Mouse (Mus musculus) MEL (cell line): Measurements from ENCODE around the gene Fn1.

Source experiments
- CHD2 ChIP-seq: IDR thresholded peaks from 2 replicates; pipeline ENCODE4 v1.6.1; 2011; ENCODE audit warnings: low read length, improper control_type of control experiment
- CTCF ChIP-seq, 3 experiments: IDR thresholded peaks in 2 of 3; conservative IDR thresholded peaks in 1 of 3; 2 replicates each; pipeline ENCODE4 v1.5.1; 2011 to 2012; ENCODE audit warnings: low read length in 3 of 3, low read depth in 2 of 3, mild to moderate bottlenecking in 2 of 3, improper control_type of control experiment in 1 of 3, inconsistent platforms in 1 of 3, mixed read lengths in 1 of 3, moderate library complexity in 1 of 3; ENCODE audit not compliant: control insufficient read depth in 1 of 3, insufficient read depth in 1 of 3, poor library complexity in 1 of 3, severe bottlenecking in 1 of 3
- GABPA ChIP-seq: IDR thresholded peaks from 2 replicates; pipeline ENCODE4 v1.6.1; 2012; ENCODE audit warnings: low read depth, mild to moderate bottlenecking, inconsistent platforms, low read length, improper control_type of control experiment, moderate library complexity
- MAFK ChIP-seq: IDR thresholded peaks from 2 replicates; pipeline ENCODE4 v1.6.1; 2011; ENCODE audit warnings: low read depth, mild to moderate bottlenecking, low read length, improper control_type of control experiment, borderline replicate concordance
- POLR2A ChIP-seq, 2 experiments: IDR thresholded peaks; 2 replicates each; pipeline ENCODE4 v1.6.1; 2011 to 2012; ENCODE audit warnings: low read length in 2 of 2, mild to moderate bottlenecking in 2 of 2, control low read depth in 1 of 2, improper control_type of control experiment in 1 of 2, low read depth in 1 of 2, moderate library complexity in 1 of 2; ENCODE audit not compliant: control insufficient read depth in 1 of 2, insufficient read depth in 1 of 2, poor library complexity in 1 of 2
- TBP ChIP-seq: IDR thresholded peaks from 2 replicates; pipeline ENCODE4 v1.8.0; 2011; ENCODE audit warnings: low read depth, low read length, improper control_type of control experiment
- USF2 ChIP-seq, 2 experiments: IDR thresholded peaks; 2 replicates each; pipeline ENCODE4 v1.6.1; 2011 to 2012; ENCODE audit warnings: improper control_type of control experiment in 2 of 2, low read length in 2 of 2, borderline replicate concordance in 1 of 2, inconsistent platforms in 1 of 2, low read depth in 1 of 2, mild to moderate bottlenecking in 1 of 2; ENCODE audit not compliant: insufficient read depth in 1 of 2
- ZNF384 ChIP-seq: IDR thresholded peaks from 2 replicates; pipeline ENCODE4 v1.6.1; 2012; ENCODE audit warnings: low read depth, mild to moderate bottlenecking, inconsistent platforms, low read length, improper control_type of control experiment

DNA sequence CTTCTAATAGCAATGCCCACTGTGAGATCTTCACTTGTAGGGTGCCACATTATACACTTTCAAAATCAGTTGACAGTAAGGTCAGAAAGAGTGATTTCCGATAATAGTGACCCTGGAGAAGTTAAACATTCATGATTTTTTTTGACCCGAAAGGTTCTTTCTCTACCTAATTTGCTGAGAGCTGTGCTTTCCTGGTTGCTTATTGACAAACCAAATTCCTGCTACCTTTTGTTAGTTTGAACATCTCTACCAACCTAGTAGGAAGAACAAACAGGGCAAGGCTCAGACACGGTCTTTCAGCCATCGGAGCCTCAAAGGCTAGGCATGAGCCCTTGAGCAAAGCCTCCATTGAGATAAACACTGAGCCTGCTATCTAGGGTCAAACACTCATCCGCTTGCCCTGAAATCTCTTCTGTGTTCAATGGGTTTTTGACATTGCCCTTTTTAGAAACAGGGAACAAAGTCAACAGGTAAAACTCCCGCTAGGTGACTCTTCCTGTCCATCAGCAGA is 18.5 kb downstream of the Fn1 start:
- no peak for TF ChIP-seq POLR2A (IDR thresholded peaks at IDR 0.05; ENCODE audit: control insufficient read depth in 1 of 2, insufficient read depth in 1 of 2, low read depth in 1 of 2, low read length in 2 of 2, poor library complexity in 1 of 2)
- TF ChIP-seq USF2 (IDR thresholded peaks at IDR 0.05; ENCODE audit: borderline replicate concordance in 1 of 2, insufficient read depth in 1 of 2, low read depth in 1 of 2, low read length in 2 of 2): no peak
- TF ChIP-seq TBP: no peak
- no peak for TF ChIP-seq MAFK
- TF ChIP-seq CTCF (IDR thresholded peaks at IDR 0.05 in 2 of 3, conservative IDR thresholded peaks at IDR 0.05 in 1 of 3; ENCODE audit: control insufficient read depth in 1 of 3, insufficient read depth in 1 of 3, low read depth in 2 of 3, low read length in 3 of 3, poor library complexity in 1 of 3, severe bottlenecking in 1 of 3): no peak
- TF ChIP-seq GABPA: no peak
- TF ChIP-seq ZNF384: no peak
- TF ChIP-seq CHD2: no peak
